Mouse (Mus musculus) ES-Bruce4 (cell line): Measurements from ENCODE around the gene AA467197. TPM values are rescaled to one million over a fixed set of nuclear protein-coding genes. Genes with fewer than 3 reads are reported as not detected.

Source experiments
- H3K27ac ChIP-seq: 2 replicates; pipeline ENCODE4 v1.5.1; 2012; ENCODE audit warnings: low read length, inconsistent platforms; ENCODE audit not compliant: insufficient read depth
- H3K27me3 ChIP-seq: 2 replicates; pipeline ENCODE4 v1.6.1; 2012; ENCODE audit warnings: mild to moderate bottlenecking, low read length, inconsistent platforms; ENCODE audit not compliant: control insufficient read depth, poor library complexity, insufficient read depth, severe bottlenecking
- H3K36me3 ChIP-seq: 2 replicates; pipeline ENCODE4 v1.6.1; 2012; ENCODE audit warnings: inconsistent platforms, mild to moderate bottlenecking, low read length, moderate library complexity; ENCODE audit not compliant: control insufficient read depth, poor library complexity, insufficient read depth, severe bottlenecking
- H3K4me1 ChIP-seq: one replicate; pipeline ENCODE4 v1.8.1; 2011; ENCODE audit warnings: low read length; ENCODE audit not compliant: control insufficient read depth, insufficient read depth
- H3K4me3 ChIP-seq: 2 replicates; pipeline ENCODE4 v1.5.1; 2011; ENCODE audit warnings: low read depth, mild to moderate bottlenecking, low read length
- H3K9ac ChIP-seq: 2 replicates; pipeline ENCODE4 v1.6.1; 2012; ENCODE audit warnings: low read depth, mild to moderate bottlenecking, inconsistent platforms; ENCODE audit not compliant: poor library complexity, severe bottlenecking
- H3K9me3 ChIP-seq: replicated peaks from 2 replicates; pipeline ENCODE4 v1.6.1; 2012; ENCODE audit warnings: mild to moderate bottlenecking, low read length, inconsistent platforms; ENCODE audit not compliant: control insufficient read depth, poor library complexity, insufficient read depth, severe bottlenecking
- CTCF ChIP-seq: IDR thresholded peaks from one replicate; pipeline ENCODE4 v1.8.1; 2011; ENCODE audit warnings: low read depth, low read length
- EP300 ChIP-seq: IDR thresholded peaks from 2 replicates; pipeline ENCODE4 v1.6.1; 2011; ENCODE audit warnings: low read depth, low read length; ENCODE audit not compliant: insufficient read depth
- POLR2A ChIP-seq: IDR thresholded peaks from one replicate; pipeline ENCODE4 v1.8.1; 2011; ENCODE audit warnings: low read length; ENCODE audit not compliant: insufficient read depth
- polyA plus RNA-seq: library from polyadenylated mRNA; stranded (reverse); fragments of >200 nt; gene quantifications from 2 replicates; pipeline ENCODE4 v1.2.4, GENCODE M21; 2011; ENCODE audit warnings: low read depth; ENCODE audit not compliant: missing spikeins, insufficient read depth, insufficient read length

AA467197 gene
- polyA plus RNA-seq, 1 experiment = 15.8 TPM

DNA sequence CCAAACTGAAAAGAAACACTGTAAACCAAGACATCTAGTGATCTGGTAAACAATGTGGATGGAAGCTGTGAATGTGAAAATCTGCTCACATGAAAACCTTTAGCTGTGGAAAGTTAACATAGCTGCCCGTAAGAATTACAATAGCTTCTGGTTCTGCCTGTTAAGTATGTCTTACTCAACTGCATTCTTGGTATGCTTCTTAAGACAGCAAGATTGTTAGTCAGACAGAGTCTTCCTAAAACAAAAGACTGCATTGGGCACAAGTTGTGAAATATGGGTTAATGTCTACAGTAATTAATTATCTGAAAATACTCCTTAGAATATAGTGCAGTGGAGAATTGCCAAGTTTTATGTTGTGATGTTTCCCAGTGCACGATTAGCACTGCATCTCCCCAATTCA lies 45.7 kb downstream of the AA467197 start:
- no peak for TF ChIP-seq CTCF
- H3K27ac ChIP-seq = no peak overlapping the region
- no peaks in the 10 kb centered on the region for H3K4me1 ChIP-seq

DNA sequence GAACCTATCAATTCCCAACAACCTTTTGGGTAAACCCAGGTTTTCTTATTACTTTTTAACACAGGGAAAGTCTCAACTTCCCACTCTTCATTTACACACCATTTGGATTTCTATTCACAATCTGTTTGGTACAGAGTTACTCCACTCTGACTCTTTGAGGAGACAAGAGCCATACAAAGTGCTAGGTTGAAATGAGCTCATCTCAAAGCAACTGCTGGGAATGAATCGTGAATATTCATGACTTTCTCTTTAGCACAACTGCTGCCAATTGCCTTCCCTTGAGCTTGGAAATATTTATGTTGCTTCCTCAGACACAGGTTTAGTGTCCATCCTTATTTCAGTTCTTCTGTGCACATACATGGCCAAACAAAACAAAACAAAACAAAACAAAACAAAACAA lies 46.9 kb downstream of the AA467197 start:
- peaks cover 7% of the 10 kb centered on the region for H3K9me3 ChIP-seq
- no peaks in the 10 kb centered on the region for H3K4me1 ChIP-seq
- H3K36me3 ChIP-seq = no peaks in the 10 kb centered on the region
- H3K9ac ChIP-seq = no peak overlapping the region
- H3K4me3 ChIP-seq = no peak overlapping the region
- TF ChIP-seq POLR2A (no peak), EP300 (no peak), CTCF (no peak)
- H3K27ac ChIP-seq = no peak overlapping the region
- peaks cover 6% of the 10 kb centered on the region for H3K27me3 ChIP-seq

More for the DNA sequence above, 45.7 kb downstream of the AA467197 start:
- Histone ChIP-seq H3K9me3 (peaks cover 7% of the 10 kb centered on the region), H3K4me3 (no peak overlapping the region), H3K27me3 (peaks cover 6% of the 10 kb centered on the region), H3K9ac (no peak overlapping the region), H3K36me3 (no peaks in the 10 kb centered on the region)

DNA sequence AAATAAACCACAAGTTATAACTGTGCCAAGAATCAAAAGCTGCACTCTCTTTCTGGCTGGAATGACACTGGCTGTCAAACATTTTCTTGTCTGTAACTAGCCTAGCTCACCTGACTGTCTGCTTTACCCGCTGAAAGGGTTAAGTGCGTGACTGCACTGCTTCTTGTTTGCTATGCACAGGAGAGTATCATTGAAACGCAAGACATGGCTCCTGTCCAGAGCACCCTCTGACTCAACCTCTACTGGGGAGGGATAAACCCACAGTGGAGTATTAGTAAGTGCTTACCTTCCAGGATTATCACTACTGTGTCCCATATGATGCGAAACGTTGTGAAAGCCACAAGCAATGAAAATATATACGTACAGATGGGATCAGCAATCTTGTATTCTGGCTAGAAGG lies 49.9 kb downstream of the AA467197 start:
- TF ChIP-seq POLR2A = no peak
- no peak for TF ChIP-seq EP300
- TF ChIP-seq CTCF = no peak
- Histone ChIP-seq H3K27ac (no peak overlapping the region), H3K27me3 (peaks cover 4% of the 10 kb centered on the region; the same call in 1 of the 2 replicates), H3K9me3 (peaks cover 3% of the 10 kb centered on the region), H3K4me1 (no peaks in the 10 kb centered on the region), H3K9ac (no peak overlapping the region), H3K4me3 (no peak overlapping the region), H3K36me3 (no peaks in the 10 kb centered on the region)

Other genes with a start within 250 kb of the AA467197 start
- gene Slc28a2, start 210.5 kb upstream of the AA467197 start, polyA plus RNA-seq = not detected in 2 replicates
- not detected in 2 replicates for gene Gm14085, start 152.0 kb upstream of the AA467197 start, polyA plus RNA-seq
- gene Gatm, start 25.7 kb upstream of the AA467197 start, polyA plus RNA-seq = 4.2 and 5.9 TPM in 2 replicates
- 8.2 and 9.6 TPM in 2 replicates for gene Slc30a4, start 65.7 kb downstream of the AA467197 start, polyA plus RNA-seq
- gene Bloc1s6, start 101.5 kb downstream of the AA467197 start, polyA plus RNA-seq = 34.8 and 37.5 TPM in 2 replicates
- gene Sqor, start 128.3 kb downstream of the AA467197 start, polyA plus RNA-seq = 0.97 and 2.6 TPM in 2 replicates